Mouse (Mus musculus) monocyte, adult 2 months (primary cell): ENCODE measurements around the gene Tmem74b.

Experiments used
- DNase-seq, 2 experiments: peaks; one replicate each; pipeline ENCODE4 v3.0.0; 2022; ENCODE audit warnings: low spot score in 2 of 2, low read depth in 1 of 2

Gene Tmem74b

DNA sequence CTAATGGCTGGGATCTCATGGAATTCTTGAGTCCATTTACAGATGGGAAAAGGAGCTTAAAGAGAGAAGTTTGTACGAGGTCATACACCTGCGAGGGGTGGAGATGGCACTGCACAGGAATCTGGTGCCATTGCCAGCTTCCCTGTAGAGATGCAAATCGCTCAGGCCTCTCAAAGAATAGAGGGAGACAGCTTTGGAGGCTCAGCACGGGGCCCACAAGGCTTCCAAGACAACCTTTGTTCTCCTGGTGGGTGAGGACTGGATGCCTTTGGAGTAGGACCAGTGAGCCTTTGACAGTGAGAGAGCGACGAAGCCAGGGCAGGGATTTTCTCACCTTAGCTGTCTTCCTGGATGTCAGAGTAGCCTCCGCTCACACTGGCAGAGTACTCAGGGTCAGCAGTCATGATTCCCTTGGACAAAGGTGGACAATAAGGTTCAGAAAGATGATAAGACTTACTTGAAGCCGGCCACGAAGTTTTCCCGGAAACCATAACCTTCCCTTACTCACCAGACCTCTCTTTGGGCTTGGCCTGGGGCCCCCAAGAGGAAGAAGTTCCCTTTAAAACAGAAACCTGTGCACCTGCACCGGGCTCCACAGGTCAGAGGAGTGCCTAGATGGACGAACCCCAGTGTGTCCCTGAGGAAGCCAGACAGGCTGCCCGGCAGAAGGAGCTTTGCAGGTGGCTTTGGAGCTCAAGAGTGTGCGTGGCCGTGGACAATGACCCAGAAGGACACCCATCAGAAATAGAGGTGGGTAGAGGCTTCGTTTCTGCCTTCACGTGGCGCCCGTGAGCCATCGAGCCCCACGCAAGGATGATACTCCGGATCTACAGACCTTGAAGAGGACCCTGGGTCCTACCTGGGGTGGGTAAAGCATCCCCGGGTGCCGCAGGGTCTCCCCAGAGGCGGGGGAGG, at the start of gene Tmem74b:
Gene Tmem74b (plus strand): TSS at position 778 of the 915 bp plus-strand sequence.
- no peak for DNase-seq

DNA sequence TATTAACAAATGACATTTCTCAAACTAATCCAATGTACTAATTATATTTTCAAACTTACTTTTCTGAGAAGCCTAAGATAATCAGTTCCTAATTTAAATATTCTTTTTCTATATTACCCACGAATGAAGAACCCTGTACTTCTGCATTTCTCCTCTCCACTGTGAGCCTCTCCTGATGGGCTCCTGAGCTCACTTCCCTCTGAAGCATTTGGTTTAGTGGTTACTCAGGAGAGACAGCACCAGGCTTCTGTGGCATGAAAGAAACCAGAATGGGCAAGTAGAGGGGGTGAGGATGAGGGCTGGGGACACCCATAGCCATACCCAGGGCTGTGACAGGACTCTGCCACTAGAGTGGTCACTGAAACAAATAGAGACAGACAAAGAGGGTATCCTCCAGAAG, 49.8 kb upstream of the Tmem74b start:
- no peak for DNase-seq

DNA sequence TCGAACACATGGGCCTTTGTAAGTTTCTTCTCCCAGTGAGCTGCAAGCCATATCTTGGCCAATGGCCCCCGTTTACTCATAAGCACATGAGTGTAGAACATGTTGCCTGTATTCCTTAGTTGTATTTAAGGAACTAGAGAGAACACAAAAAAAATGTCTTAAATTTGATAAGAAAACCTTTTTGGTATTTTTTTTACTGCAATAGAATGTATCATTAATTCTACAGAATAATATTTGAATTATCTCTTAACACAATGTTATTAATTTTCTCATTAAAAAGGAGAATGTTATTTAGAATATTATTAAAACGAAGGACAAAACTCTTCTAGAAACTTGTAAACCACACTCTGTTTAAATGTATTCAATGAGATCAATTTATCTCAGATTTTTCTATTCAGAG, 33.4 kb upstream of the Tmem74b start, which contains the start of gene Rad21l:
Gene Rad21l (minus strand): TSS at position 101 of the 400 bp plus-strand sequence.
- DNase-seq, result no peak

DNA sequence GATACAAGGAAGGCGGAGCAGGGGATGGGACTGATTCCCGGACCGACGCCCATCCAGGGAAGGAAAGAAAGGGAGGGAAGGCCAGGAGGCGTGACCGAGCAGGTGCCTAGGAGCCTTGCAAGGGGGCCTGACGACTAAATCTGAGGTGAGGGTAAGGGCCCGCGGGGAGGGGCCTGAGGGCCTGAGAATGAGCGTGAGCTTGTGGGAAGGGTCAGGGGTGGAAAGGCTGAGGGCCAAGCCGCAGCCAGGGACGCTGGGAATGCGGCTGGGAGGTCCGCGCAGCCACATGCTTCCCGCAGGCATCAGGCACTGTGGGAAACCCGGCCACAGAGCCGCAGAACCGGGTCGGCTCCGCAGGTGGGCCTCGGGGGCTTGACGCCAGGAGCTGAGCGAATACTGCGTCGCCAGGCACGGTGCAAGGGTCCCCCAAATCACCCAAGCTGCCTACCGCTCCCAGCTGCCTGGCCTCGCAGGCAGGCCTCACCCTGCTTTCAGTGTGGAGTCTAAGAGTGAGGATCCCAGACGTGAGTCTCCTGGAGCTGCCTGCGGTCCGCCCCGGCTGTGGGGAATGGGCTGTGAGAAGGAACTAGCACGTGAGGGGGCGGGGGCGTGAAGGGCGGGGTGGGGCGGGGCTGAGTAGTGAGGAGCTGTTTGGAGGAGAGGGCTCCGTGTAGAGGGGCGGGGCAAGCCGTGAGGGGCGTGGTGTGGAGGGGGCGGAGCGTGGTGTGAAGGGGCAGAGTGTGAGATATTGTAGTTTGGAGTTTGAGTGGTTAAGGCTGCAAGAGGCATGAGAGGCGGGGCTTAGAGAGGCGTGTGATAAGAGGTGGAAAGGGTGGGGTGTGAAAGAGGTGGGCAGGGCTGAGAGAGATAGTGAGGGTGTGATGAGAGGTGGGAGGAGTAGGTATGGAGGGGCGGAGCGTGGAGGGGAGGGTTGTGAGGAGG, 31.5 kb upstream of the Tmem74b start:
- no peak for DNase-seq

DNA sequence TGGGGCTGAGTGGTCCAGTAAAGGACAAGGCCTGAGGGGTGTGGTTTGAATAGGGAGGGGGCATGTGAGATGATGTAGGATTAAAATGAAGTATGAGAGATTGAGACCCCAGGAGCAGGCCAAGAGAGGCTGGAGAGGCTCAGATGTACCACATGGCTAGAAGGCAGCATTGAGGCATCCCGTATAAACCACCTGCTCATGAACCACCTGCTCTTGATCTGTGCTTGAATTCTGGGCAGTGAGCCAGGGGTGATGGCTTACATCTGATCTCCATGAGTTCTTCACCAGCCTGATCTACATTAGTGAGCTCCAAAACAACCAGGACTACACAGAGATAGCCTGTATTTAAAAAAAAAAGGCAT, 30.9 kb upstream of the Tmem74b start:
- no peak for DNase-seq

DNA sequence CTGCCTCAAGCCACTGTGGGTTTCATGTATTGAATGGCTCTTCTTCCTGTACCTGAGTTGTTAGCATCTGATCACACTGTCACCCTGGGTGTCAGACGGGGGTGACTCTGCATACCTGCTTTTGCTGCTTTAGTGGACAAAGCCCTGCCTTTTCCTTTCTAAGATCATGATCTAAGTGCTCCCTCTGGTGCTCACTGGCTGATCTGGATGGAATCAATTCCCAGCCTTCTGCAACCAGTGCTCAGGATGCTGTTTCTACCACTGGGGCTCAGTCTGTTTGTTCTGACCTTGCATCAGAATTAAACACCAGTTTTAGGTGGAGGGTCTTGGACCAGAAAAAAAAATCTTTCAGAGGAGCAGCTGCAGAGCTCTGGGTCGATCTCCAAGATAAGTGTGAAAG, 25.6 kb upstream of the Tmem74b start:
- DNase-seq, result no peak

DNA sequence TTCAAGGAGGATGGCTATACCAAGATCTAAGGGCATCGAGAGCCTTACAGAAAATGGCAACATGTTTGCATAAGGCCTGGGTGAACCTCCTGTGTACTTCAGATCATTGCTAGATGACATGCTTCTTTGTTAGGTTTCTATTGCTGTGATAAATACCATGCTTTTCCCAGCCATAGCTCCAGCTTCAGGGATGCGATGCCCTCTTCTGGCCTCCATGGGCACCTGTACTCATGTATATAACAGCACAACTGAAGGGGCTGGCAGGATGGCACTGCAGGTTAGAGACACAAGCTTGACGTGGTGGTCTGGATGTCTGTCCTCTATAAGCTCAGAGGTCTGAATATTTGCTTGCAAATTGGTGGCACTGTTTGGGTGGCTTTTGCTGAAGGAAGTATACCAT, 19.5 kb upstream of the Tmem74b start:
- no peak for DNase-seq

DNA sequence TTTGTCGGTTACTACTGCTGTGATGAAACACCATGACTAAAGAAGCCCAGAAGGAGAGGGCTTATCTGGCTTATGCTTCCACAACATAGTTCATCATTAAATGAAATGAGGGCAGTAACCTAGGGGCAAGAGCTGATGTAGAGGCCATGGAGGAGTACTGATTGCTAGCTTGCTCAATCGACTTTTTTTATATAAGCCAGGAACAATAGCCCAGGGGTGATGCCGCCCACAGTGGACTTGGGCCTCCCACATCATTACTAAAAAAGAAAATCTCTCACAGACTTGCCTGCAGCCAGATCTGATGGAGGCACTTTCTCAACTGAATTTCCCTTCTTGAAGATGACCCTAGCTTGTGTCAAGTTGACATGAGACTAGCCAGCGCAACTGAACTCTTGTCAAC, 18.8 kb upstream of the Tmem74b start:
- DNase-seq, result no peak

DNA sequence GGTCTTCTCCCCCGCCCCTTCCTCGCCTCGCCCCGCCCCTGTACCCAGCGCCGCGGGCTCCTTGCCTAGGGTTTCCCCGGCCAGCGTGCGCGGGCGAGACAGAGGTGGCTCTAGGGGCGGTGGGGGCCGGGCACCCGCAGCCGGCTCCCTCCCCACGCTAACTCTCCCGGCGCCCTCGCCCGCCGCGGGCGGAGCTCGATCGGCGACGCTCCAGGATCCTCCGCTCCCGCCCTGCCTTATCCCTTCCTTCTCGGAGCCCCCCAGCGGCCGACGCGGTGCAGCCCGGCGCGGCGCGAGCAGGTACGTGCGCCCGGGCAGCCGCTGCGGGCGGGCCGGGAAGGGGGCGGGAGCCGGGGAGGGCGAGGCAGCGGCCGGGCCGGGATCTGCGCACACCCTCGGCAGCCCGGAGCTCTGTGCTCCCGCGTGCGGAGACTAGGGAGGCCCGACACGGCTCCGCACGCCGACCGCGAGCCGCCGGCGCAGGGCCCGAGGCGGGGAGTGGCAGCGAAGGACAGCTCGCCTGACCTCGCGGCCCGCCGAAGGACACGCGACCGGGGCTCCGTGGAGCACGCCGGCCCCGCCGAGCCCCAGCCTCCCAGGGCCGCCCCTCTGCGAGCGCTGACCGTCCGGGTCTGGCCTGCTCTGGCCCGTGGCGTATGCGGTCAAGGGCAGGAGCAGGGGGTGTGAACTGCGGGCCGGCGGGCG, 490 bp downstream of the Tmem74b start:
- no peak for DNase-seq

DNA sequence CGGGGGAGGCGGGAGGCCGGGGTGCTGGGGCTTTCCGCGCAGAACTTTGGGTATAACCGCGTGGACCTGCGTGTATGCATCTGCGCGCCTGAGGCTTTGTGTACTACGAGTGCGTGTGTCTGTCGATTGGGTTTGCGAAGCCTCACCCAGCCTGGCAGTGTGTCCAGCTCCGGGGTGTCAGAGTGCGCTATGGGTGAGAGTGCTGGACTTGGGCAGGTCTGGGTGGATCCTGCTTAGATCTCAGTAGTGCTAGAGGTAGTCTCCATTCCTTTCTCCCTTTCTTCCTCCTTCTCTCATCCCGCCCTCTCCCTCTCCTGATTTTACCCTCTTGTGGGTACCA, 1.0 kb downstream of the Tmem74b start:
- DNase-seq, result no peak

DNA sequence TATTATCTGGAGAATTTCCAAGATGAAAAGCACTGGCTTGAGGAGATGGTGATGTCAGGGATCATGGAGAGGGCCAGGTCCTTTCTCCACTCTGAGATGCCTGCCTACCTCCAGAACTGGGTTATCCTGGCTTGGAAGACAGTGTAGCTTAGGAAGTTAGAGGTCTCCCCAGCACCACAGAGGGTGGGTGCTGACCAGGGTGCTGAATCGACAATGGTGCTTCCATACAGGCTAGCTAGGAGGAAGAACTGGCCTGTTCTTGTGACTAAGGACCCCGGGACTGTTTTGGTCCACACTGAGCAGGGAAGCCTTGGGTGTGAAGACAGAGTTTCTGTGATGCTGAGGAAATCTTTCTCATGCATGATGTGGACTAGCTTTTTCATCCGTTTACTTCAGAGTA, 10.8 kb downstream of the Tmem74b start:
- DNase-seq, result no peak

DNA sequence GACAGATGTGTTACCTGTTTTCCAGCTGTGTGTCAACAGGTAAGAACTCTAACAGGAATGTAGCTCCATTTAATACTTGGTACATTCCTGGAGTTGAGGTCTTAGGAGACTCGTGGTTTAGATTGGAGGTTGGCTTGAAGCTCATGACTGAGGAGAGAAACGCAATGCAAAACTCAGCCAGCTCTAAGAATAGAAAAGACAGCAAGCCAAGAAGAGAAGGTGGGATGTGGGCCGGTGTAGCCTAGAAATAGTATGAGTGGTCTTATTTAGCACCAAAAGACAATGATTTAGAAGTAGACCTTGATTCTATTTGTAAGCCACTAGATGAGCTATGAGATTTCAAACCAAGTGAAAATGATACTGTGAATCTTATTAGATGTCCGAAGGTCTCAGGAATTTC, 13.7 kb downstream of the Tmem74b start:
- no peak for DNase-seq

DNA sequence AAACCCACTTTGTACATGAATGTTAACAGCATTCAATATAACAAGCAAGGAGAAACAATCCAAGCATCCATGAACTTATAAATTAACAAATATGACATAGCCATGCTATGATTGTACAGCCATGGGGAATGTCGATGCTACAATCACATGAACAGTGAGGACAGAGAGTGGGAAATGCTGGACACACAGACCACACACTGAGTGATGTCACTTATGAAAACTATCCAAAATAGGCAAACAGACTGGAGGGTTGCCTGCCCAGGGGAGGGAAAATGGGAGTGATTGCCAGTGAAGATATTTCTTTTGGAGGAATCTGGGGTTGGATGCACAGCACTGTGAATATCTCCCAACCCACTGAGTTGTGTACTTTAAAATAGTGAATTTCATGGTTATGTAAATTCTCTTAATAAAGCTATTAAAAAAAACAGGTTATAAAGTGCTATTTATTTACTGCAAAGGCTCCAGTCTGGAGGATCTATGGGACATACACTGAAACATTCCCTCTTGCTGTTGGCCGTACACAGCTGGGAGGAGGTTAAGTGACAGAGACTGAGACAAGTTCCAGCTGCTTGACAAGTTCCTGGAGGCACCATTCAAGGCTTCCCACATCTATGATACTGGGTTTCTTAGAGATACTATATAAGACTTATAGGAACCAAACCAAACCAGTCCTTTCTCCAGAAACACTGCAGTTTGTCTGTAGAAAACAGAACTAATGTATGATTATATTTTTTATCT, 14.7 kb downstream of the Tmem74b start:
- DNase-seq, result no peak

DNA sequence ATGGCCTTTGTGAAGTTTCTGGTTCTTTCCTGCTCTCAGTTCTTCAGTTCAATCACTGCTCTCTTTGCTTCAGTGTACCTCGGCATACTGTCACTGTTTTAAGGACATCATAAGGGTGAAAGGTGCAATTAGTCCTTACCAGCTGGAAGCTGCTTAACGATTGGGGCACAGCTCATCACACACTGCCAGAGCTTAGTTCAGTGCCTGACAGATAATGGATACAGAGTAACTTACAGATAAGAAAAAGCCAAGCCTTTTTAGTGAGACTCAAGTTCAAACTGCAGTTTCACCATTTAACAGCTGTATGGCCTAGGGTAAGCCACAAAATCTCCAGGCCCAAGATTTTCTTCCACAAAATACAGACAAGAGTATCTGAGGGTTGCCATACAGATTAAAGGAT, 22.3 kb downstream of the Tmem74b start:
- no peak for DNase-seq

DNA sequence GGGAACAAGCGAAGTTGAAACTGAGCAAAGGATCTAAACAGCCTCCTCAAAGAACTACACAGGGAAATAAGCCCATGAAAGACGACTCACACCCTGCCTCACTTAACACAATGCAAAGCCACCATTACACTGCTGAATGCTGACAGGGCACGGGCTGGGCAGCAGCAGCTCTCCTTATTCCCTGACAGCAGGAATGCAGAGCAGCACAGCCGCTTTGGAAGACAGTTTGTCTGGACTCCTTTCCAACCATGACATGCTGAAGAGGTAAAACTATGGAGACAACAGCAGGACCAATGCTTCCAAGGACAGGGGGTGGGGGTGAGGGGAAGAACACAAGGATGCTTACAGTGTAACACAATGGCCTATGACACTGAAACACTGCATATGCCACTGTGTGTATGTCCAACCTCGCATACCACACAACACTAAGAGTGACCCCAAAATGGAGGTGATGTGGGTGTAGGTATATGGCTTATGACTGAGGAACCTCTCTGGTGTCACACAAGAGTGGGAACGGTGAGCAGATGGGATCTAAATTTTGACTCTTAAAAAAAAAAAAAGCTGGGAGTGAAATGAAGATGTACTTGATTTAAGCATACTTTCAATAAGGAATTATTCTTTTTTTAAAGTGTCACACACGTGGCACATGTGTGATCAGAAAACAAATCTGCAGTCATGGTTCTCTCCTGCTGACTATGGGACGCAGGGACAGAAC, 31.5 kb downstream of the Tmem74b start:
- no peak for DNase-seq

- DNase-seq, result no peak
Observed at GRCm38 (mm10) chr2:151735422-151735821, 33.6 kb downstream of the Tmem74b start.

GRCm38 (mm10) chr2:151738460-151738859, 36.7 kb downstream of the Tmem74b start:
- no peak for DNase-seq

DNA sequence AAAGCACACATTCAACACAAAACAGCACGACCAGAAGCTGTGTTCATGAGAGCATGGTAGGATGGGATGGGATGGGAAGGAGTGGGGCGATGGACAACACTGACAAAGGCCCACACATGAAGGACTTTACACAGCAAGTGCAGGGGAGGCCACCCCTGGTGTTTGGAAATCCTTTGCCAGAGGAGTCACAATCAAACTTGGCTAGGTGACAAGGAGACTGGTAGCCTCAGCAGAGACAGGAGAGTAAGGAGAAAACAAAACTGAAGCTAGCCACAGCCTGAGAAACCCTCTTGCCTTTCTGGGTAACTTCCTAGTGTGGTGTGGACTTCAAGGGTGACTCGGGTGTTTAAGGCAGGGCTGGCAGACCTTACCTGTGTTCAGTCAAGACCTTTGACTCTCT, 37.3 kb downstream of the Tmem74b start:
- no peak for DNase-seq

- DNase-seq, result no peak
Observed at GRCm38 (mm10) chr2:151739505-151739904, 37.7 kb downstream of the Tmem74b start.
